Mouse (Mus musculus): ENCODE measurements around the gene Paf1.
"Not testable (repeated sequence)": the region's sequence is repeated elsewhere in the genome, so short reads cannot be mapped to it uniquely, and the experiment has no call there.

- not testable (repeated sequence) for TF ChIP-seq CTCF (IDR thresholded peaks at IDR 0.05; ENCODE audit: control insufficient read depth, insufficient read depth, insufficient replicate concordance, low read depth, low read length); POLR2A (IDR thresholded peaks at IDR 0.05; ENCODE audit: control insufficient read depth, low read depth, low read length)
These were observed 5.9 kb upstream of the Paf1 start for GRCm38 (mm10) chr7:28386877-28387276.
